Mouse (Mus musculus): ENCODE results near the gene Atp13a5.

Gene Atp13a5

DNA sequence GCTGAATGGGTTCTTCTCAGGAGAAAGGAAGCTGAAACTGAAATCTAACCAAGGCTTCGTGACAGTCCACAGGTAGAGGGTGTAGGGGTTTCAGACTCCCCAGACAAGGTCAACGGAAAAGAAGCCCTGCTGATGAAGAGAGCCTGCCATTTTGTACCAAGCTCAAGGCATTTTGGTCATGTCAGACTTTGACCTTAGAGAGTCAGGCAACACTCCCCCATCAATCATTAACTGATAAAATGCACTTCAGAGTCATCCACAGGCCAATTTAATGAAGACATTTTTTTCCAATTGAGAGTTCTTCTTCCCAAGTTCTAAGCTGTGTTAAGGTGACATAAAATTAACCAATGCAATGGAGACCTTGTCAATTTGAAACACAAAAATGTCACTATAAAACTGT is 177.4 kb downstream of the Atp13a5 start:
- no peak for DNase-seq

DNA sequence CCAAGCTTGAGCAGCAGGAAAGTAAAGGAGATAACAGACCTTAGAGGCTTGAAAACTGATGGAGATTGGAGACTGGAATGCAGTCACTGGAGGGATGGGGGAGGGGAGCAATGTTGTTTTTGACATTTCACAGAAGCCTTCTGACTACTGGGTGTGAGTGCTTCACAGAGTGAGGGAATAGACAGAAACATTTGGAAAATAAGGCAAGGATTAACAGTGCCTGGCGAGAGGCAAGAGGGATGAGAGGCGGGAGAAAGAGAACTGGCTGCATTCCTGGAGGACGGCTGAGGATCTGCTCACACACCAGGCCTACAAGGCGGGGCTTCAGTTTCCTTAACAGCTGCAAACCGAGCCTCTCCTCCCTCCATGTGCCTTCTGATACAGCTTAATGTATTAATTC is 180.1 kb downstream of the Atp13a5 start:
- peak; percentile 48 for DNase-seq

GRCm38 (mm10) chr16:29195156-29195555 is 183.4 kb downstream of the Atp13a5 start:
- DNase-seq: no peak

- DNase-seq: no peak
These were observed 184.6 kb downstream of the Atp13a5 start for GRCm38 (mm10) chr16:29193981-29194380.

- no peak for DNase-seq
These were observed 185.6 kb downstream of the Atp13a5 start for GRCm38 (mm10) chr16:29192911-29193310.

All from kidney, postnatal 10 days (tissue).